Mouse (Mus musculus): ENCODE results near the gene Gm29666. TPM values are rescaled to one million over a fixed set of nuclear protein-coding genes. Genes with fewer than 3 reads are reported as not detected.
"Not testable (repeated sequence)": the region's sequence is repeated elsewhere in the genome, so short reads cannot be mapped to it uniquely, and the experiment has no call there.

Gm29666 gene
- polyA plus RNA-seq, 1 experiment from 2014 or later = 1.2 TPM

DNA sequence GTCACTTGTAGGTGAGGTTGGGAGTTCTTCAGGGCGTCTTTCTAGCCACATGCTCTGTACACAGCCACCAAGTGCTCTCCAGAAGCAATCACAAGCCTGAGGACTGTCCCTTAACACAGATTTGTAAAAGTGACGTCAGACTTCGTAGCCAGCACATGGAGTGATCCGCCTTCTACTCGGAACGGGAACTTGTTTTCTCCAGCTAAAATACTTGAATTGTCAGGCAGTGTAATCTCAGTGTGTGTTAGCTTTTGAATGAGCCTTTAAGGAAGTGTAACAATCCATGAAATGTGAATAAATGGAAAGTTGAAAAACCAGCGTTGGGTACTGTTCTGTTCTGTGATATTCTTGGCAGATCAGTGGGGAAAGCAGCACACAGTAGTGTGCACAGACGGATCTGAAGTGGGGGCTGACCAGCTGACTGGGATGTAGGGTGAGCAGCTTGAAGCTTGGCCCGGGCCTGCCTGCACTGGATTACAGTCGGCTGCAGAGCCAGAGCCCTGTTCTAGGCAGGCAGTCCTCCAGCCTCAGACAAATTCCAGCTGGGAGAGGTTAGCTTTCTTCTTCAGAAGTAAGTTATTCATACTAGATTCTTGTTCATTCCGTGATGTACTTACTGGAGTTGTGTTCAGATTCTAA lies 22.9 kb upstream of the Gm29666 start:
- WGBS = 82% methylated on average over 11 of the region's 11 CpGs
- no peaks in the 10 kb centered on the region for H3K27me3 ChIP-seq (ENCODE audit: low read depth, poor library complexity, severe bottlenecking)
- no peak for DNase-seq (ENCODE audit: low spot score)
- H3K9me3 ChIP-seq (replicated peaks) = no peaks in the 10 kb centered on the region
- H3K36me3 ChIP-seq = peaks cover 70% of the 10 kb centered on the region
- H3K27ac ChIP-seq = no peak overlapping the region
- no peak overlapping the region for H3K4me3 ChIP-seq
- no peaks in the 10 kb centered on the region for H3K4me1 ChIP-seq

DNA sequence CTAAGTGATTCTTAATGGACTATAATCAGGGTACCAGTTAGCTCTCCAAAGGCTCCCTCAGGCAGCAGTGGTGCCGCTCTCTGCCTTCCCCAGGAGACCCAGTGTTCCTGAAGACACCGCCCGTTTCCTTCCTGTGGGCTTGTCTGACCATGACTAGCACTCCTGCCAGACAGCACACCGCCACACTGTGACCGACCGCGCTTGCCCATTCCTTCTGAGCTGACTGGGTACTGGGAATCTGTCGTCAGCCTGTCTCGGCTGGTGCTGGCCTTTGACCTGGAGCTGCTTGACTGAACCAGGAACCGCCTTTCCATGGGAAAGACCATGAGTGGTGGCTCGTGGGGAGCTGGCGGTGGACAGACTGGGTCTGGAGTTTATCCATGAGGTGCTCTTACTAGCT lies 20.3 kb upstream of the Gm29666 start:
- peaks cover 86% of the 10 kb centered on the region for H3K36me3 ChIP-seq
- H3K4me3 ChIP-seq = no peak overlapping the region
- WGBS = 77% methylated on average over 12 of the region's 12 CpGs
- no peaks in the 10 kb centered on the region for H3K4me1 ChIP-seq
- no peaks in the 10 kb centered on the region for H3K27me3 ChIP-seq (ENCODE audit: low read depth, poor library complexity, severe bottlenecking)
- no peak overlapping the region for H3K27ac ChIP-seq
- H3K9me3 ChIP-seq (replicated peaks) = no peaks in the 10 kb centered on the region
- no peak for DNase-seq (ENCODE audit: low spot score)

DNA sequence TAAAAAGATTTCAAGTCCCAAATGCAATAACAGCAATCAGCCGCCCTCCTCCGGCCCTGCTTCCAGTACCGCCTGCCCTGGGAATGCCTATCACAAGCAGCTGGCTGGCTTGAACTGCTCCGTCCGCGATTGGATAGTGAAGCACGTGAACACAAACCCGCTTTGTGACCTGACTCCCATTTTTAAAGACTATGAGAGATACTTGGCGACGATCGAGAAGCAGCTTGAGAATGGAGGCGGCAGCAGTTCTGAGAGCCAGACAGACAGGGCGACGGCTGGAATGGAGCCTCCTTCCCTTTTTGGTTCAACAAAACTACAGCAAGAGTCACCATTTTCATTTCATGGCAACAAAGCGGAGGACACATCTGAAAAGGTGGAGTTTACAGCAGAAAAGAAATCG lies 15.1 kb upstream of the Gm29666 start:
- no peak for DNase-seq (ENCODE audit: low spot score)
- H3K27ac ChIP-seq = no peak overlapping the region
- 96% methylated on average over 16 of the region's 16 CpGs for WGBS
- no peaks in the 10 kb centered on the region for H3K9me3 ChIP-seq (replicated peaks)
- no peak overlapping the region for H3K4me3 ChIP-seq
- peaks cover 100% of the 10 kb centered on the region for H3K36me3 ChIP-seq
- no peaks in the 10 kb centered on the region for H3K4me1 ChIP-seq
- H3K27me3 ChIP-seq (ENCODE audit: low read depth, poor library complexity, severe bottlenecking) = no peaks in the 10 kb centered on the region

DNA sequence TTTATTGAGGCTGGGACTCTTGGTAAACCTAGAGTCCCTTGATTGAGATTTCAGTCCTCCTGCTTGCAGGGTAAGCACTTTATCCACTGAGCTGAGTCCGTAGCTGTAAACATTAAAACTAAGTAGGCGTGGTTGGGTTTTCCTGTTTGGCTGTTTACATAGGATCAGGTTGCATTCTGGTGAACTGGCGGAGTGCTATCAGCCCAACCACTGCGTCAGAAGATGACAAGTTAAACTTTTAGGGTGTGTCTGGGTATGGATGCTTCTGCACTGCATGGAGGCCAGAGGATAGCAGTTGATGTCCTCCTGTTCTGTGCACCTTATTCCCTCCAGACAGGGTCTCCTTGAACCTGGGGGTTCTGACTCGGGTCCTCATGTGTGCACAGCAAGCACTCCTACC lies 12.5 kb upstream of the Gm29666 start:
- no peak overlapping the region for H3K4me3 ChIP-seq
- 64% methylated on average over 5 of the region's 5 CpGs for WGBS
- H3K36me3 ChIP-seq = peaks cover 100% of the 10 kb centered on the region
- H3K27me3 ChIP-seq (ENCODE audit: low read depth, poor library complexity, severe bottlenecking) = no peaks in the 10 kb centered on the region
- no peak for DNase-seq (ENCODE audit: low spot score)
- H3K4me1 ChIP-seq = no peaks in the 10 kb centered on the region
- no peaks in the 10 kb centered on the region for H3K9me3 ChIP-seq (replicated peaks)
- no peak overlapping the region for H3K27ac ChIP-seq

DNA sequence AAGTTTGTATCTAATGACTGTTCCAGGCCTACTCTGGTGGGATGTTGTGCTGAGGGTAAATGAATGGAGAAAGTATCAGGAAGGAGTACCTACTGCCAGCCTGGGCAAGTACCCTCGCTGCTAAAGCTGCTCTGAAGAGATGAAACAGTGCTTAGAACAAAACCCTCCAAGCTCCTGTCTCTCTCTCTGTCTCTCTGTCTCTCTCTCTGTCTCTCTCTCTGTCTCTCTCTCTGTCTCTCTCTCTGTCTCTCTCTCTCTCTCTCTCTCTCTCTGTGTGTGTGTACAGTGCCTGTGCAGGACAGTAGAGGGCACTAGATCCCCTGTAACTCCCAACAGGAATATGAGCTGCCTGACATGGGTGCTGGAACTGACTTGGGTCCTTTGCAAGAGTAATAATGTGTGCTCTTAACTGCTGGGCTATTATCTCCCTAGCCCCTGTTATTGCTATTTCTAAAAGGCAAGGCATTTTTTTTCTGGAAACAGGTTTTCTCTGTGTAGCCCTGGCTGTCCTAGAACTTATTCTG lies 5.7 kb upstream of the Gm29666 start:
- H3K27ac ChIP-seq = no peak overlapping the region
- H3K9me3 ChIP-seq (replicated peaks) = no peaks in the 10 kb centered on the region
- DNase-seq (ENCODE audit: low spot score) = no peak
- whole genome bisulfite sequencing = 81% methylated on average over 1 of the region's 1 CpGs
- H3K4me3 ChIP-seq = peak overlapping the region; percentile 97
- H3K36me3 ChIP-seq = peaks cover 43% of the 10 kb centered on the region
- peaks cover 27% of the 10 kb centered on the region for H3K4me1 ChIP-seq
- no peaks in the 10 kb centered on the region for H3K27me3 ChIP-seq (ENCODE audit: low read depth, poor library complexity, severe bottlenecking)

DNA sequence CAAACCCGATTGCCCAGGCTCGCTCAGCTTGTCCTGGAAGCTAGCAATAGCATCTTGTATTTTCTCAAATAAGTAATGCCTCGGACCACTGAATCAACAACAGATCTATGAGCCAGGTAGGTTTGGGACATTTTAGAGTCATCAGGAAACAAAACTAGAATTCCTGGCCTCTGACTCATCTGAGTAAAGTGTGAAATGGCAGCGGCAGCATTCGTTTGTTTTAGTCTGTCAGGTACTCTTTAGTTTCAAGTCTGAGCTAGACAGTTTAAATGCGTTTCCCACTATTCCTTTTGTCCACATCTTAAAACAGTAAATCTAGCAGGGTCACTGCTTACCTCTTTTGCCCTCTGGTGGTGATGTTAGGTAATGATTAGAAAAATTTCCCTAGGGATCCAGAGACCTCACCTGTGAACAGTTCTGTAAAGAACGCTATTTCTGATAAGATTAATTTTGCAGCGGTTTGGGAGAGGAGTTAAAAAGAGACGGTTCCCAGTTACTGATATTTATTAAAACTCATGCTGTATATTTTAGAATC lies 5.0 kb upstream of the Gm29666 start:
- DNase-seq (ENCODE audit: low spot score) = peak; percentile 44
- no peak overlapping the region for H3K27ac ChIP-seq
- WGBS = 24% methylated on average over 9 of the region's 9 CpGs

DNA sequence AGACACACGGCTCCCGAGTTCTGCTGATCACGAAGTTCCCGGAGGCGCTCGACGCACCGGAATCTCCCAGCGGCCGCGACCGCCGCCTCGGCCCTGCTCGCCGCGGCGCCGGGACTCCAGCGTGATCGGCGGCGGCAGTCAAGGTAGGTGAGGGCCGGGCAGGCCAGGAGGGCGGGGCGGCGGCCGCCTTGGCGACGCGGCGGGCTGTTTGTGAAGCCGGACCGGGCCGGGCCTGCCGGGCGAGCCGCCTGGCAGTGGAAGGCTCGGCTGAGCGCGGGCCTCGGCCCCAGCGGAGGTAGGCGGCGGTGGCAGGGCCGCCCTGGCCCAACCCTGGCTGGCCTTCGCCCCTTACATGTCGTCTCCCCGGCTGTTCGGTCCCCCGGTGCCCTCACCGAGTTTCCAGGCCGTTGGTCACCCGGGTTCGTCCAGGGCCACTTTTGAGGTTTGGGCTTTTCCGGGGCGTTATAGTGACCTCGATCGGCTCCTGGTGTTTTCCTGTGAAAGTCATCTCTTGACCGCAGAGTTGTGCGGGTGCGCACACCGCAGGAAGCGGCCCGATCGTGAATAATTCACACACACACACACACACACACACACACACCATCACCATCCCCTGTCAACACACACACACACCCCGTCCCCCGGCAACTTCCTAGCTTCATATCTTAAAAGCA lies 3.8 kb upstream of the Gm29666 start:
- WGBS = under 1% methylated on average over 68 of the region's 68 CpGs
- Histone ChIP-seq H3K27me3 (ENCODE audit: low read depth, poor library complexity, severe bottlenecking) (no peaks in the 10 kb centered on the region), H3K36me3 (peaks cover 28% of the 10 kb centered on the region), H3K4me3 (peak overlapping the region; percentile 97), H3K9me3 (replicated peaks) (no peaks in the 10 kb centered on the region), H3K27ac (peak overlapping the region; percentile 96), H3K4me1 (peaks cover 27% of the 10 kb centered on the region)
- DNase-seq (ENCODE audit: low spot score) = no peak

More for the DNA sequence above, 5.0 kb upstream of the Gm29666 start:
- Histone ChIP-seq H3K4me1 (peaks cover 27% of the 10 kb centered on the region), H3K9me3 (replicated peaks) (no peaks in the 10 kb centered on the region), H3K36me3 (peaks cover 36% of the 10 kb centered on the region), H3K27me3 (ENCODE audit: low read depth, poor library complexity, severe bottlenecking) (no peaks in the 10 kb centered on the region), H3K4me3 (peak overlapping the region; percentile 97)

DNA sequence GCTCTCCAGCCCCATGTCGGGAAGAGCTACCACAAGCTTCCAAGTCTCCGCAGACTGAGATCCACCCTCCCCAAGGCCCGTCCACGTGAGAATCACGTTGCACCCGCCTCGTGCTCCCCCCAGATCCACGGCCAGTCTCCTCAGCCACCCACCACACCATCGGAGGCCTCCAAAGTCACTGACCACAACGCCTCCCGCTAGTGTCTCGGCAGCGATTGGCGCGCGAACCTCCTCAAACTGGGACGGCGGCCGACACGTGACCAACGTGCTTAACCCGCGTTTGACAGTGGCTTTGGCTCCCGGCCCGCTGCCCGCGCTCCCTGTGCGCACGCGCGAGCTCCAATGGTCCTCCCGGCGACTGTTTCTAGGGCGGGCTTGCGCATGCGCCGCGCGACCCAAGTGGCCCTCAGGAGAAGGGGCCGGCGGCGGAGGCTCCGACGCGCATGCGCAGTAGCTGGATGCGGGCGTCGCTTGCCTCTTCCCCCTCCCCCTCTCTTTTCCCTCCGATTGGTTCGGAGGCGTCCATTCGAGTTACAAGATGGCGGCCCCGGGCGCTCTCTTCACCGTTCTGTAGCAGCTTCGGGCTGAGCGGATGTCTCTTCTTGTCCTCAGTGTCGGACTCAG lies 3.2 kb upstream of the Gm29666 start, which contains the start of gene Nup50:
Nup50 (plus strand) TSS at position 528 of the 624 bp plus-strand sequence.
- Histone ChIP-seq H3K36me3 (peaks cover 22% of the 10 kb centered on the region), H3K4me3 (peak within 1 kb of the TSS; percentile 97), H3K27ac (peak within 1 kb of the TSS; percentile 96), H3K4me1 (peaks cover 27% of the 10 kb centered on the region), H3K9me3 (replicated peaks) (no peaks in the 10 kb centered on the region), H3K27me3 (ENCODE audit: low read depth, poor library complexity, severe bottlenecking) (no peaks in the 10 kb centered on the region)
- WGBS = under 1% methylated on average over 59 of the region's 60 CpGs
- DNase-seq (ENCODE audit: low spot score) = peak; percentile 100

DNA sequence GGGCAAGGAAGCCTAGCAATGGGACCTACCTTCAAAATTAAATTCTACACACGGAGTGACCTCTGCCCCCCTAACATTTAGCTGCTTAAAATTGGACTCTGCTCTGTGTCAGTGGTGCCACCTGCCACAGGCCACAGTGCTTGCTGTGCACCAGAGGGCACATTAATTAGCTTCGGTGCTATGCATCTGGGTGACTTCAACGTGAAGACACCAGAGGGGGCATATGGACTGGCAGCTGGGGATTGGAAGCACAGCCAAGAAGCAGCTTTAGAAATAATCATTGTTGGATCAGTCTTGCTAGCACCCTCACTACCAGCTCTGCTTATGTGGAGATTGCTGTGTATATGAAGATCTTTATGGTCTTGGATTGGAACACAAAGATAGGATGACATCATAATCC lies 6.6 kb downstream of the Gm29666 start:
- H3K4me1 ChIP-seq = no peaks in the 10 kb centered on the region
- DNase-seq (ENCODE audit: low spot score) = no peak
- H3K4me3 ChIP-seq = no peak overlapping the region
- no peaks in the 10 kb centered on the region for H3K9me3 ChIP-seq (replicated peaks)
- no peak overlapping the region for H3K27ac ChIP-seq
- peaks cover 8% of the 10 kb centered on the region for H3K36me3 ChIP-seq
- 92% methylated on average over 3 of the region's 3 CpGs for WGBS
- no peaks in the 10 kb centered on the region for H3K27me3 ChIP-seq (ENCODE audit: low read depth, poor library complexity, severe bottlenecking)

DNA sequence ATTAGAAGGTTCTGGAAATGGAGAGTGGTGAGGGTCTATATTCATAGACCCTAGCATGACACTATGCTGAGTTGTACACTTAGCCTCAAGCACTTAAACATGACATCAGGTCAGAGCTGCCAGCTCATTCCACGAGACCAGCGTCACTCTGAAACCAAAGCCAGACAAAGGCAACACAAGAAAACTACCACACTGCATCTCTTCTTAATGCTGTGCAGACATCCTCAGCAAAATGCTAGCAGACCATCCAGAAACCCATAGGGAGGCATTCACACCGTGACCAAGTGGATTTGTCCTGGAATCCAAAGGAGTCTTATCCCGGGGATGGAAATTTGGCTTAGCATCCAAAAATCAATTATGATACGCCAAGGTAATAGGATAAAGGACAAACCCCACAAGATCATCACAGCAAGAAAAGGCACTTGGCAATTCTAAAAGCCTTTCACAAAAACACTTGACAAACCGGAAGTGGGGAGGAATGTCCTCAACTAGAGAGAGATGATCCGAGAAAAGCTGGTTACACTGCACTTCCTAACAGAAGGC lies 15.9 kb downstream of the Gm29666 start:
- 80% methylated on average over 7 of the region's 7 CpGs for WGBS
- no peaks in the 10 kb centered on the region for H3K27me3 ChIP-seq (ENCODE audit: low read depth, poor library complexity, severe bottlenecking)
- H3K4me3 ChIP-seq = no peak overlapping the region
- H3K36me3 ChIP-seq = no peaks in the 10 kb centered on the region
- peaks cover 6% of the 10 kb centered on the region; the same call in 1 of the 2 replicates for H3K4me1 ChIP-seq
- H3K9me3 ChIP-seq (replicated peaks) = no peaks in the 10 kb centered on the region
- no peak for DNase-seq (ENCODE audit: low spot score)
- no peak overlapping the region for H3K27ac ChIP-seq

DNA sequence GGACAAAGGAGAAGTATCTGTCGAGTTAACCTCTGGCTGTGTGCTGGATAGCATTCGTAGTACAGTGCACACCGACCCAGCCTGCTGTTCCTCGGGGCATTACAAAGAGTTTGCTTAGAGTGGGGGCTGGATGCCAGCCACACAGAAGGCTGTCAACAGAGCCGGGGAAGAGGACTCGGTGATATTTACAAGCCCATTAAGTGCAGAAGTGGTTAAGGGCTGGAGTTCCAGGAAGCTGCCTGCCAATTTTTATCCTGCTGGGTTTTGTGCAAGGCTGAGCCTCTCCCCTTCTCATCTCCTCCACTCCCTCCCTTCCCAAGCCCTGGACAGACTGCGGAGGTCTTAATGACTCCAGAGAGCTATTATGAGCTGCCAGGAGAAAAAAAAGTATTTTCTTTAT lies 21.8 kb downstream of the Gm29666 start:
- no peaks in the 10 kb centered on the region for H3K9me3 ChIP-seq (replicated peaks)
- H3K27me3 ChIP-seq (ENCODE audit: low read depth, poor library complexity, severe bottlenecking) = no peaks in the 10 kb centered on the region
- no peaks in the 10 kb centered on the region for H3K36me3 ChIP-seq
- peaks cover 16% of the 10 kb centered on the region for H3K4me1 ChIP-seq
- DNase-seq (ENCODE audit: low spot score) = peak; percentile 33
- 44% methylated on average over 7 of the region's 7 CpGs for WGBS
- H3K27ac ChIP-seq = no peak overlapping the region
- H3K4me3 ChIP-seq = no peak overlapping the region

DNA sequence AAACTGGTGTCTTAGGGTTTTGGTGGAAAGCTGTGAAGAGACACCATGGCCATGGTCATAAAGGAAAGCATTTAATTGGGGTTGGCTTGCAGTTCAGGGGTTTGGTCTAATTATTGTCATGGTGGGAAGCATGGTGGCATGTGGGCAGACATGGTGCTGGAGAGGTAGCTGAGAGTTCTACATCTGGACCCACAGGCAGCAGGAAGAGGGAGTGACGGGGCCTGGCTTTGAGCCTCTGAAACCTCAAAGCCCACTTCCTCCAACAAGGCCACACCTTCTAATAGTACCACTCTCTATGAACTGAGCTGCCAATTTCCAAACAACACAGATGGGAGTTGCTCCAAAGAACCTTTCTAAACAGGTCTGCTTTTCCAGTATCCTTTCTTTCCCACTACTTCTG lies 23.2 kb downstream of the Gm29666 start:
- no peak for DNase-seq (ENCODE audit: low spot score)
- H3K36me3 ChIP-seq = no peaks in the 10 kb centered on the region
- no peak overlapping the region for H3K4me3 ChIP-seq
- H3K27me3 ChIP-seq (ENCODE audit: low read depth, poor library complexity, severe bottlenecking) = no peaks in the 10 kb centered on the region
- WGBS = 75% methylated on average over 1 of the region's 1 CpGs
- H3K4me1 ChIP-seq = peaks cover 16% of the 10 kb centered on the region
- H3K27ac ChIP-seq = no peak overlapping the region
- no peaks in the 10 kb centered on the region for H3K9me3 ChIP-seq (replicated peaks)

DNA sequence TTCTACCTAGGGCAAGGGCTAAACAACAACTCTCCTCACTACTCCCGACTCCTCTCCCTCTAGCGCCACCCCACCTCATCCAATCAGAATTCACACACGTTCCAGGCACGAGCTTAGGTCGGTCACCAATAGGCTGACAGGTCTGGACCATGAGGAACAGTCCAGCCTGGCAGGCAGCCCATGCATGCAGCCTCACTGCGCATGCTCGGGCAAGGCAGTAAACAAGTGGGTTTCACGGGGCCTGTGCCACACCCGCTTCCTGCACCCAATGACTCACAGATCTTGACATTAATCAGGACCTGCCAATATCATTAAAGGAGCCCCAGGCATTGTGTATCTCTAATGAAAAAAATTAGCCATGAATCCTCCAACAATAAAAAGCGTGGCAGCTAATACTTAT lies 23.6 kb downstream of the Gm29666 start:
- WGBS = 77% methylated on average over 10 of the region's 10 CpGs
- H3K4me3 ChIP-seq; DNase-seq (ENCODE audit: low spot score); H3K9me3 ChIP-seq (replicated peaks); H3K27ac ChIP-seq; H3K27me3 ChIP-seq (ENCODE audit: low read depth, poor library complexity, severe bottlenecking); H3K36me3 ChIP-seq: not testable (repeated sequence)
- peaks cover 19% of the 10 kb centered on the region for H3K4me1 ChIP-seq

All from limb, embryonic 10.5 days (tissue).